Mouse (Mus musculus): ENCODE measurements around the gene Sntb2. TPM values are rescaled to one million over a fixed set of nuclear protein-coding genes. Genes with fewer than 3 reads are reported as not detected.
"Not testable (repeated sequence)": the region's sequence is repeated elsewhere in the genome, so short reads cannot be mapped to it uniquely, and the experiment has no call there.

Gene Sntb2
- polyA plus RNA-seq, 1 experiment from 2014 or later: 15.4 TPM

GRCm38 (mm10) chr8:106972538-106973264, 37.2 kb downstream of the Sntb2 start:
- Histone ChIP-seq H3K27me3 (ENCODE audit: control insufficient read depth, insufficient read depth, low read length) (no peaks in the 10 kb centered on the region), H3K9me3 (ENCODE audit: control insufficient read depth, low read length) (no peaks in the 10 kb centered on the region), H3K9ac (ENCODE audit: low read length) (no peak overlapping the region), H3K27ac (replicated peaks in 1 of 2; ENCODE audit: control insufficient read depth in 1 of 2, insufficient read depth in 1 of 2, low read depth in 2 of 2, low read length in 2 of 2) (peak overlapping the region; percentile 75 to 78), H3K4me1 (ENCODE audit: control insufficient read depth in 2 of 2, insufficient read depth in 2 of 2, low read length in 2 of 2) (peaks cover 2 to 9% of the 10 kb centered on the region in 2 experiments; a peak in 3 of 4 replicates), H3K4me3 (ENCODE audit: control insufficient read depth in 1 of 2, insufficient read depth in 1 of 2, low read depth in 1 of 2, low read length in 2 of 2) (no peak overlapping the region), H3K4me2 (ENCODE audit: low read length) (0 out of 2 replicates have a peak overlapping the region, but pooled peaks have one; percentile 15), H3K36me3 (ENCODE audit: control insufficient read depth, insufficient read depth, low read length) (no peaks in the 10 kb centered on the region)
- 56% methylated on average over 6 of the region's 6 CpGs for WGBS
- ATAC-seq (ENCODE audit: insufficient number of reproducible peaks, insufficient read depth, low FRiP score, low read depth): no peak

- H3K9ac ChIP-seq (ENCODE audit: low read length); H3K27me3 ChIP-seq (ENCODE audit: control insufficient read depth, insufficient read depth, low read length); H3K4me1 ChIP-seq (ENCODE audit: control insufficient read depth in 2 of 2, insufficient read depth in 2 of 2, low read length in 2 of 2); ATAC-seq (ENCODE audit: insufficient number of reproducible peaks, insufficient read depth, low FRiP score, low read depth); H3K4me2 ChIP-seq (ENCODE audit: low read length); H3K36me3 ChIP-seq (ENCODE audit: control insufficient read depth, insufficient read depth, low read length); H3K4me3 ChIP-seq (ENCODE audit: control insufficient read depth in 1 of 2, insufficient read depth in 1 of 2, low read depth in 1 of 2, low read length in 2 of 2); H3K9me3 ChIP-seq (ENCODE audit: control insufficient read depth, low read length): not testable (repeated sequence)
- peak overlapping the region in 1 of 2 experiments; percentile 75; a peak in 1 of 4 replicates for H3K27ac ChIP-seq (replicated peaks in 1 of 2; ENCODE audit: control insufficient read depth in 1 of 2, insufficient read depth in 1 of 2, low read depth in 2 of 2, low read length in 2 of 2)
- WGBS: 96% methylated on average over 2 of the region's 3 CpGs
Measured at GRCm38 (mm10) chr8:106973526-106973925, 38.0 kb downstream of the Sntb2 start.

- 67% methylated on average over 7 of the region's 7 CpGs for WGBS
Measured at GRCm38 (mm10) chr8:106974754-106975153, 39.2 kb downstream of the Sntb2 start.

DNA sequence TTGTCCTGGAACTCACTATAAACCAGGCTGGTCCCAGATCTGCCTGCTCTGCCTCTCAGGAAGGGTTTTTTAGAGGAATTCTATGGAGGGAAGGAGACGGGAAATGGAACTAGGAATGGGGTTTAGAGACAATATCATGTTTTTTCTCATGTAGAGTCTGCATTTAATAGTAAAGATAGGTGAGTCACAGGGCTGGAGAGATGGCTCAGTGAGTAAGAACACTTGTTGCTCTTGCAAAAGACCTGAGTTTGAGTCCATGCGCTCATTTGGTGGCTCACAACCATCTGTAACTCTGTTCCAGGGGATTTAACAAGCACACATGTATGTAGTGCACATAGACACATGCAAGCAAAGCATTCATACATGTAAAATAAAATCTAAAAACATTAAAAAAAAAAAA, 40.2 kb downstream of the Sntb2 start:
- H3K27ac ChIP-seq (replicated peaks in 1 of 2; ENCODE audit: control insufficient read depth in 1 of 2, insufficient read depth in 1 of 2, low read depth in 2 of 2, low read length in 2 of 2): no peak overlapping the region
- peaks cover 2 to 7% of the 10 kb centered on the region in 2 experiments for H3K4me1 ChIP-seq (ENCODE audit: control insufficient read depth in 2 of 2, insufficient read depth in 2 of 2, low read length in 2 of 2)
- H3K9me3 ChIP-seq (ENCODE audit: control insufficient read depth, low read length): no peaks in the 10 kb centered on the region
- H3K4me2 ChIP-seq (ENCODE audit: low read length): no peak overlapping the region
- no peak overlapping the region for H3K9ac ChIP-seq (ENCODE audit: low read length)
- H3K27me3 ChIP-seq (ENCODE audit: control insufficient read depth, insufficient read depth, low read length): no peaks in the 10 kb centered on the region
- no peak for ATAC-seq (ENCODE audit: insufficient number of reproducible peaks, insufficient read depth, low FRiP score, low read depth)
- 84% methylated on average over 2 of the region's 2 CpGs for WGBS
- no peak overlapping the region for H3K4me3 ChIP-seq (ENCODE audit: control insufficient read depth in 1 of 2, insufficient read depth in 1 of 2, low read depth in 1 of 2, low read length in 2 of 2)
- H3K36me3 ChIP-seq (ENCODE audit: control insufficient read depth, insufficient read depth, low read length): no peaks in the 10 kb centered on the region

More at GRCm38 (mm10) chr8:106974754-106975153, 39.2 kb downstream of the Sntb2 start:
- peaks cover 2 to 10% of the 10 kb centered on the region in 2 experiments for H3K4me1 ChIP-seq (ENCODE audit: control insufficient read depth in 2 of 2, insufficient read depth in 2 of 2, low read length in 2 of 2)
- H3K4me3 ChIP-seq (ENCODE audit: control insufficient read depth in 1 of 2, insufficient read depth in 1 of 2, low read depth in 1 of 2, low read length in 2 of 2): no peak overlapping the region
- no peak overlapping the region for H3K9ac ChIP-seq (ENCODE audit: low read length)
- no peaks in the 10 kb centered on the region for H3K27me3 ChIP-seq (ENCODE audit: control insufficient read depth, insufficient read depth, low read length)
- no peak overlapping the region for H3K4me2 ChIP-seq (ENCODE audit: low read length)
- H3K27ac ChIP-seq (replicated peaks in 1 of 2; ENCODE audit: control insufficient read depth in 1 of 2, insufficient read depth in 1 of 2, low read depth in 2 of 2, low read length in 2 of 2): no peak overlapping the region
- ATAC-seq (ENCODE audit: insufficient number of reproducible peaks, insufficient read depth, low FRiP score, low read depth): no peak
- no peaks in the 10 kb centered on the region for H3K9me3 ChIP-seq (ENCODE audit: control insufficient read depth, low read length)
- no peaks in the 10 kb centered on the region for H3K36me3 ChIP-seq (ENCODE audit: control insufficient read depth, insufficient read depth, low read length)

GRCm38 (mm10) chr8:106976436-106976835, 40.9 kb downstream of the Sntb2 start:
- no peaks in the 10 kb centered on the region for H3K9me3 ChIP-seq (ENCODE audit: control insufficient read depth, low read length)
- 86% methylated on average over 4 of the region's 4 CpGs for WGBS
- H3K4me2 ChIP-seq (ENCODE audit: low read length): no peak overlapping the region
- no peak overlapping the region for H3K9ac ChIP-seq (ENCODE audit: low read length)
- H3K4me3 ChIP-seq (ENCODE audit: control insufficient read depth in 1 of 2, insufficient read depth in 1 of 2, low read depth in 1 of 2, low read length in 2 of 2): no peak overlapping the region
- H3K27me3 ChIP-seq (ENCODE audit: control insufficient read depth, insufficient read depth, low read length): no peaks in the 10 kb centered on the region
- H3K4me1 ChIP-seq (ENCODE audit: control insufficient read depth in 2 of 2, insufficient read depth in 2 of 2, low read length in 2 of 2): peaks cover 2 to 7% of the 10 kb centered on the region in 2 experiments
- H3K36me3 ChIP-seq (ENCODE audit: control insufficient read depth, insufficient read depth, low read length): peaks cover 4% of the 10 kb centered on the region
- no peak for ATAC-seq (ENCODE audit: insufficient number of reproducible peaks, insufficient read depth, low FRiP score, low read depth)
- no peak overlapping the region for H3K27ac ChIP-seq (replicated peaks in 1 of 2; ENCODE audit: control insufficient read depth in 1 of 2, insufficient read depth in 1 of 2, low read depth in 2 of 2, low read length in 2 of 2)

DNA sequence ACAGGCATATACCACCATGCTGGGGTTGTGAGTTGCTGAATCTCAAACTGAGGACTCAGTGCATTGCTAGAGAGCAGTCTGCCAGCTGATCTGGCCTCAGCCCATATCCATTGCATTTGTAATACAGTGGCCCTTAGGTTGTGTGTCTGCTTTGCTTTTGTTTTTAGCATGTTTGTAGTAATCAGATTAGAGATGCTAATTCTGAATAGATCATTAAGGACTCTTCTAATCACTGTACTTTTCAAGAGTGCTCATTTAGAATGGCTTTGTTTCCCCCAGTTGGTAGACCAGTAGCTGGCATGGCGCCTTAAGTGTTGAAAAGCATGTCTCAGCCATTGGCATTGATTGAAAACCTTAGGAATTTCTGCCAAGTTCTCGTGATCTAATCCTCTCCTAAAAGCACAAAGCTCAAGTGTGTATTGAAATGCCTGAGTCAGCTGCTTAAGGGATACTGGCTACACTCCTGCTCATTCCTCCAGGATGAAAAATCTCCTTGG, 43.3 kb downstream of the Sntb2 start:
- Histone ChIP-seq H3K9ac (ENCODE audit: low read length) (no peak overlapping the region), H3K4me2 (ENCODE audit: low read length) (no peak overlapping the region), H3K27me3 (ENCODE audit: control insufficient read depth, insufficient read depth, low read length) (no peaks in the 10 kb centered on the region), H3K4me3 (ENCODE audit: control insufficient read depth in 1 of 2, insufficient read depth in 1 of 2, low read depth in 1 of 2, low read length in 2 of 2) (no peak overlapping the region), H3K36me3 (ENCODE audit: control insufficient read depth, insufficient read depth, low read length) (peaks cover 18% of the 10 kb centered on the region), H3K4me1 (ENCODE audit: control insufficient read depth in 2 of 2, insufficient read depth in 2 of 2, low read length in 2 of 2) (peaks cover 0 to 3% of the 10 kb centered on the region in 2 experiments; a peak in 3 of 4 replicates), H3K9me3 (ENCODE audit: control insufficient read depth, low read length) (no peaks in the 10 kb centered on the region), H3K27ac (replicated peaks in 1 of 2; ENCODE audit: control insufficient read depth in 1 of 2, insufficient read depth in 1 of 2, low read depth in 2 of 2, low read length in 2 of 2) (no peak overlapping the region)
- no peak for ATAC-seq (ENCODE audit: insufficient number of reproducible peaks, insufficient read depth, low FRiP score, low read depth)
- 43% methylated on average over 2 of the region's 2 CpGs for WGBS

- Histone ChIP-seq H3K36me3 (ENCODE audit: control insufficient read depth, insufficient read depth, low read length) (peaks cover 23% of the 10 kb centered on the region), H3K27ac (replicated peaks in 1 of 2; ENCODE audit: control insufficient read depth in 1 of 2, insufficient read depth in 1 of 2, low read depth in 2 of 2, low read length in 2 of 2) (no peak overlapping the region), H3K4me2 (ENCODE audit: low read length) (no peak overlapping the region), H3K4me1 (ENCODE audit: control insufficient read depth in 2 of 2, insufficient read depth in 2 of 2, low read length in 2 of 2) (no peaks in the 10 kb centered on the region), H3K9me3 (ENCODE audit: control insufficient read depth, low read length) (no peaks in the 10 kb centered on the region), H3K9ac (ENCODE audit: low read length) (no peak overlapping the region), H3K4me3 (ENCODE audit: control insufficient read depth in 1 of 2, insufficient read depth in 1 of 2, low read depth in 1 of 2, low read length in 2 of 2) (no peak overlapping the region), H3K27me3 (ENCODE audit: control insufficient read depth, insufficient read depth, low read length) (no peaks in the 10 kb centered on the region)
- 87% methylated on average over 9 of the region's 9 CpGs for WGBS
- ATAC-seq (ENCODE audit: insufficient number of reproducible peaks, insufficient read depth, low FRiP score, low read depth): no peak
Measured at GRCm38 (mm10) chr8:106985404-106985821, 49.9 kb downstream of the Sntb2 start.
